Mouse (Mus musculus) activated CD4-positive, CD25-positive, alpha-beta regulatory T cell (primary cell): ENCODE results near the gene Npc2. TPM values are rescaled to one million over a fixed set of nuclear protein-coding genes. Genes with fewer than 3 reads are reported as not detected.

ENCODE experiments used
- polyA plus RNA-seq, 2 experiments: library from polyadenylated mRNA; unstranded; fragments of 100-300 nt; shearing (Covaris generic); gene quantifications; one replicate each; pipeline ENCODE4 v1.2.1; 2017

The Npc2 gene
- polyA plus RNA-seq, result 100 to 1,000 TPM; 129 TPM

GRCm38 (mm10) chr12:84772726-84773441 lies at the start of gene Npc2, which contains the start of gene Isca2:
Gene Npc2, minus strand, starts transcription at chr12:84773152.
Gene Isca2, plus strand, starts transcription at chr12:84773251.

Other genes with a start within 250 kb of the Npc2 start
- gene Vsx2, start 203.4 kb downstream of the Npc2 start, polyA plus RNA-seq, result under 1 TPM in 1 of 2 experiments, not detected in 1; 0.05 TPM
- gene Abcd4, start 155.7 kb downstream of the Npc2 start, polyA plus RNA-seq, result 10 to 100 TPM; 14.3 to 16.3 TPM
- gene Vrtn, start 132.1 kb downstream of the Npc2 start, polyA plus RNA-seq, result under 1 TPM in 1 of 2 experiments, not detected in 1; 0.26 TPM
- not detected for gene Syndig1l, start 74.3 kb downstream of the Npc2 start, polyA plus RNA-seq
- 100 to 1,000 TPM in 1 of 2 experiments, 10 to 100 TPM in 1; 89.4 to 114 TPM for gene Isca2, start 99 bp upstream of the Npc2 start, polyA plus RNA-seq
- gene Ltbp2, start 103.4 kb upstream of the Npc2 start, polyA plus RNA-seq, result under 1 TPM; 0.18 to 0.27 TPM
- gene Fcf1, start 197.7 kb upstream of the Npc2 start, polyA plus RNA-seq, result 100 to 1,000 TPM; 117 to 147 TPM
- gene Arel1, start 197.7 kb upstream of the Npc2 start, polyA plus RNA-seq, result 10 to 100 TPM; 18.5 to 52.4 TPM
- gene Ylpm1, start 223.2 kb upstream of the Npc2 start, polyA plus RNA-seq, result 10 to 100 TPM; 26.8 to 27.5 TPM